Mouse (Mus musculus) forebrain, embryonic 11.5 days (tissue): ENCODE results near the gene Itpkb. TPM values are rescaled to one million over a fixed set of nuclear protein-coding genes. Genes with fewer than 3 reads are reported as not detected.

Experiments
- ATAC-seq: fragments of 200-750 bp; cut with Nextera tagmentation; replicated peaks from 2 replicates; pipeline ENCODE4 v1.8.0; 2017; ENCODE audit warnings: moderate TSS enrichment; ENCODE audit not compliant: low FRiP score
- DNase-seq: peaks from one replicate; pipeline ENCODE4 v3.0.0-alpha.2; 2017; ENCODE audit warnings: low spot score
- H3K27ac ChIP-seq: fragments of 300-500 bp; sonication (generic); 2 replicates; pipeline ENCODE4 v1.5.1; 2014; ENCODE audit warnings: low read depth, low read length
- H3K27me3 ChIP-seq: fragments of 300-500 bp; sonication (generic); 2 replicates; pipeline ENCODE4 v1.6.1; 2014; ENCODE audit warnings: mild to moderate bottlenecking, low read length, mixed read lengths; ENCODE audit not compliant: control insufficient read depth, insufficient read depth
- H3K36me3 ChIP-seq: fragments of 300-500 bp; sonication (generic); 2 replicates; pipeline ENCODE4 v1.6.1; 2014; ENCODE audit warnings: mild to moderate bottlenecking, low read length, moderate library complexity, mixed read lengths; ENCODE audit not compliant: control insufficient read depth, insufficient read depth
- H3K4me1 ChIP-seq: fragments of 300-500 bp; sonication (generic); replicated peaks from 2 replicates; pipeline ENCODE4 v1.6.1; 2014; ENCODE audit warnings: low read length, mixed read lengths; ENCODE audit not compliant: control insufficient read depth, insufficient read depth
- H3K4me2 ChIP-seq: fragments of 300-500 bp; sonication (generic); 2 replicates; pipeline ENCODE4 v1.6.1; 2014; ENCODE audit warnings: low read depth, mild to moderate bottlenecking, low read length, moderate library complexity, mixed read lengths; ENCODE audit not compliant: severe bottlenecking
- H3K4me3 ChIP-seq: fragments of 300-500 bp; sonication (generic); 2 replicates; pipeline ENCODE4 v1.5.1; 2014; ENCODE audit warnings: low read depth, low read length
- H3K9ac ChIP-seq: fragments of 300-500 bp; sonication (generic); 2 replicates; pipeline ENCODE4 v1.6.1; 2014; ENCODE audit warnings: low read length
- H3K9me3 ChIP-seq: fragments of 300-500 bp; sonication (generic); 2 replicates; pipeline ENCODE4 v1.6.1; 2016; ENCODE audit warnings: low read length, mixed read lengths; ENCODE audit not compliant: control insufficient read depth
- WGBS: fragments of 180-500 bp; shearing (Covaris S2); extraction: QIAGEN DNeasy Blood & Tissue Kit; methylation state at CpG from one replicate; pipeline ENCODE4 v1.1.7; 2014; 5-methylcytosine and 5-hydroxymethylcytosine counted together
- polyA plus RNA-seq: library from polyadenylated mRNA; unstranded; fragments of >200 nt; fragmentation: Nextera tagmentation; extraction: Ambion mirVana; gene quantifications from 2 replicates; pipeline ENCODE4 v1.2.1, GENCODE M21; 2014

Itpkb gene
- polyA plus RNA-seq, 1 experiment from 2014 or later, result 3.2 TPM

GRCm38 (mm10) chr1:180415836-180416235 lies 85.6 kb downstream of the Itpkb start:
- no peak overlapping the region for H3K4me3 ChIP-seq
- DNase-seq, result no peak
- H3K27ac ChIP-seq, result no peak overlapping the region
- H3K4me1 ChIP-seq, result peaks cover 3% of the 10 kb centered on the region; the same call in 1 of the 2 replicates
- ATAC-seq, result no peak
- no peak overlapping the region for H3K4me2 ChIP-seq
- no peaks in the 10 kb centered on the region for H3K27me3 ChIP-seq
- H3K9ac ChIP-seq, result no peak overlapping the region
- WGBS, result 88% methylated on average over 7 of the region's 7 CpGs
- H3K9me3 ChIP-seq, result no peaks in the 10 kb centered on the region
- H3K36me3 ChIP-seq, result no peaks in the 10 kb centered on the region

- H3K36me3 ChIP-seq, result no peaks in the 10 kb centered on the region
- no peaks in the 10 kb centered on the region for H3K9me3 ChIP-seq
- no peak overlapping the region for H3K4me2 ChIP-seq
- H3K27me3 ChIP-seq, result no peaks in the 10 kb centered on the region
- 50% methylated on average over 2 of the region's 2 CpGs for WGBS
- peaks cover 4% of the 10 kb centered on the region; the same call in 1 of the 2 replicates for H3K4me1 ChIP-seq
- no peak overlapping the region for H3K27ac ChIP-seq
- no peak for ATAC-seq
- H3K4me3 ChIP-seq, result no peak overlapping the region
- no peak for DNase-seq
- H3K9ac ChIP-seq, result no peak overlapping the region
Measured at GRCm38 (mm10) chr1:180417118-180417517, 86.8 kb downstream of the Itpkb start.

- Histone ChIP-seq H3K4me3 (no peak overlapping the region), H3K9me3 (no peaks in the 10 kb centered on the region), H3K9ac (no peak overlapping the region), H3K36me3 (no peaks in the 10 kb centered on the region), H3K4me1 (peaks cover 4% of the 10 kb centered on the region; the same call in 1 of the 2 replicates), H3K27ac (no peak overlapping the region), H3K27me3 (no peaks in the 10 kb centered on the region), H3K4me2 (no peak overlapping the region)
- DNase-seq, result no peak
- ATAC-seq, result no peak
- WGBS, result 89% methylated on average over 2 of the region's 2 CpGs
Measured at GRCm38 (mm10) chr1:180419059-180419458, 88.8 kb downstream of the Itpkb start.

- ATAC-seq (0 out of 2 replicates have a peak, but pooled peaks have one; percentile 34), DNase-seq (no peak)
- no peaks in the 10 kb centered on the region for H3K36me3 ChIP-seq
- no peaks in the 10 kb centered on the region for H3K9me3 ChIP-seq
- H3K4me1 ChIP-seq, result peaks cover 4% of the 10 kb centered on the region; the same call in 1 of the 2 replicates
- no peaks in the 10 kb centered on the region for H3K27me3 ChIP-seq
- H3K9ac ChIP-seq, result no peak overlapping the region
- H3K4me3 ChIP-seq, result no peak overlapping the region
- 53% methylated on average over 8 of the region's 8 CpGs for WGBS
- H3K4me2 ChIP-seq, result no peak overlapping the region
- H3K27ac ChIP-seq, result no peak overlapping the region
Measured at GRCm38 (mm10) chr1:180420496-180421164, 90.3 kb downstream of the Itpkb start.

- Histone ChIP-seq H3K27ac (no peak overlapping the region), H3K36me3 (no peaks in the 10 kb centered on the region), H3K27me3 (no peaks in the 10 kb centered on the region), H3K4me1 (peaks cover 4% of the 10 kb centered on the region; the same call in 1 of the 2 replicates), H3K9me3 (no peaks in the 10 kb centered on the region), H3K4me2 (no peak overlapping the region), H3K9ac (no peak overlapping the region; the same call in 1 of the 2 replicates), H3K4me3 (no peak overlapping the region)
- ATAC-seq (0 out of 2 replicates have a peak, but pooled peaks have one; percentile 13), DNase-seq (no peak)
- WGBS, result 64% methylated on average over 25 of the region's 25 CpGs
Measured at GRCm38 (mm10) chr1:180421165-180421909, 91.1 kb downstream of the Itpkb start.

GRCm38 (mm10) chr1:180422076-180422828 lies 92.0 kb downstream of the Itpkb start:
- 34% methylated on average over 11 of the region's 11 CpGs for WGBS
- ATAC-seq, result peak; percentile 65
- H3K27me3 ChIP-seq, result no peaks in the 10 kb centered on the region

GRCm38 (mm10) chr1:180423008-180423639 lies 92.8 kb downstream of the Itpkb start:
- H3K27me3 ChIP-seq, result no peaks in the 10 kb centered on the region
- H3K4me2 ChIP-seq, result no peak overlapping the region
- ATAC-seq (no peak), DNase-seq (no peak)
- peaks cover 4% of the 10 kb centered on the region; the same call in 1 of the 2 replicates for H3K4me1 ChIP-seq
- 62% methylated on average over 16 of the region's 16 CpGs for WGBS
- no peaks in the 10 kb centered on the region for H3K36me3 ChIP-seq
- no peak overlapping the region for H3K9ac ChIP-seq
- no peak overlapping the region for H3K4me3 ChIP-seq
- no peak overlapping the region for H3K27ac ChIP-seq
- no peaks in the 10 kb centered on the region for H3K9me3 ChIP-seq

More at GRCm38 (mm10) chr1:180422076-180422828, 92.0 kb downstream of the Itpkb start:
- Histone ChIP-seq H3K9ac (no peak overlapping the region), H3K4me1 (peaks cover 4% of the 10 kb centered on the region; the same call in 1 of the 2 replicates), H3K4me3 (no peak overlapping the region), H3K4me2 (no peak overlapping the region), H3K36me3 (no peaks in the 10 kb centered on the region), H3K27ac (no peak overlapping the region), H3K9me3 (no peaks in the 10 kb centered on the region)
- peak; percentile 81 for DNase-seq

- H3K4me3 ChIP-seq, result no peak overlapping the region
- ATAC-seq (no peak), DNase-seq (no peak)
- no peak overlapping the region for H3K9ac ChIP-seq
- no peak overlapping the region for H3K4me2 ChIP-seq
- H3K27ac ChIP-seq, result no peak overlapping the region
- peaks cover 4% of the 10 kb centered on the region; the same call in 1 of the 2 replicates for H3K4me1 ChIP-seq
- no peaks in the 10 kb centered on the region for H3K36me3 ChIP-seq
- 78% methylated on average over 3 of the region's 3 CpGs for WGBS
- no peaks in the 10 kb centered on the region for H3K9me3 ChIP-seq
- H3K27me3 ChIP-seq, result no peaks in the 10 kb centered on the region
Measured at GRCm38 (mm10) chr1:180423931-180424330, 93.6 kb downstream of the Itpkb start.
